Mouse (Mus musculus) brain, embryonic 14.5 days (tissue): Measurements from ENCODE around the gene D130043K22Rik.

Source experiments
- CTCF ChIP-seq: fragments of 200-500 bp; IDR thresholded peaks from 2 replicates; pipeline ENCODE4 v1.5.1; 2012; ENCODE audit warnings: inconsistent platforms, mild to moderate bottlenecking, moderate library complexity, borderline replicate concordance; ENCODE audit not compliant: insufficient read depth, insufficient read length; ENCODE audit errors: extremely low read depth
- POLR2A ChIP-seq: fragments of 200-500 bp; IDR thresholded peaks from 2 replicates; pipeline ENCODE4 v1.6.1; 2012; ENCODE audit warnings: mild to moderate bottlenecking, inconsistent platforms, borderline replicate concordance; ENCODE audit not compliant: poor library complexity, insufficient read depth, insufficient read length, severe bottlenecking; ENCODE audit errors: extremely low read depth

DNA sequence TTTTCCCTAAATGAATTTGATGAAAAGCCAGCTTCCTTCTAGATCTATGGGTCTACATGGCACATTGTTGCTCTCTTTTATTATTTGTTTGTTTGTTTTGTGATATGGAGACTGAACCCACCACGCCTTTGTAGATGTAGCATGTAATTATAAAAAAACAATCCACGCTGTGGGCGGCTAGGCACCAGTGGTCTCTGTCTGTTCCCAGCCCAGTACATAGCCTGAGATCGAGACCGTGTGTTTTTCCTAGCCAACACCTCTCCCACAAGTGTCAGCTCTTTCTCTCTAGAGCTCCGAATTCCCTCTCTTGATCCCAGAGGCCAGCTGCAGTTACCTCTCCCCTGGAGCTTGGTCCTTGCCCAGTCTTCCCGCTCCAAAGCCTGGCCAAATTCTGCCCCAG lies 23.3 kb downstream of the D130043K22Rik start:
- TF ChIP-seq POLR2A = no peak
- no peak for TF ChIP-seq CTCF
